Mouse (Mus musculus) ES-Bruce4 (cell line): ENCODE results near the gene Thada. TPM values are rescaled to one million over a fixed set of nuclear protein-coding genes. Genes with fewer than 3 reads are reported as not detected.
"Not testable (repeated sequence)": the region's sequence is repeated elsewhere in the genome, so short reads cannot be mapped to it uniquely, and the experiment has no call there.

ENCODE experiments used
- H3K27ac ChIP-seq: 2 replicates; pipeline ENCODE4 v1.5.1; 2012; ENCODE audit warnings: low read length, inconsistent platforms; ENCODE audit not compliant: insufficient read depth
- H3K27me3 ChIP-seq: 2 replicates; pipeline ENCODE4 v1.6.1; 2012; ENCODE audit warnings: mild to moderate bottlenecking, low read length, inconsistent platforms; ENCODE audit not compliant: control insufficient read depth, poor library complexity, insufficient read depth, severe bottlenecking
- H3K36me3 ChIP-seq: 2 replicates; pipeline ENCODE4 v1.6.1; 2012; ENCODE audit warnings: inconsistent platforms, mild to moderate bottlenecking, low read length, moderate library complexity; ENCODE audit not compliant: control insufficient read depth, poor library complexity, insufficient read depth, severe bottlenecking
- H3K4me1 ChIP-seq: one replicate; pipeline ENCODE4 v1.8.1; 2011; ENCODE audit warnings: low read length; ENCODE audit not compliant: control insufficient read depth, insufficient read depth
- H3K4me3 ChIP-seq: 2 replicates; pipeline ENCODE4 v1.5.1; 2011; ENCODE audit warnings: low read depth, mild to moderate bottlenecking, low read length
- H3K9ac ChIP-seq: 2 replicates; pipeline ENCODE4 v1.6.1; 2012; ENCODE audit warnings: low read depth, mild to moderate bottlenecking, inconsistent platforms; ENCODE audit not compliant: poor library complexity, severe bottlenecking
- H3K9me3 ChIP-seq: replicated peaks from 2 replicates; pipeline ENCODE4 v1.6.1; 2012; ENCODE audit warnings: mild to moderate bottlenecking, low read length, inconsistent platforms; ENCODE audit not compliant: control insufficient read depth, poor library complexity, insufficient read depth, severe bottlenecking
- CTCF ChIP-seq: IDR thresholded peaks from one replicate; pipeline ENCODE4 v1.8.1; 2011; ENCODE audit warnings: low read depth, low read length
- EP300 ChIP-seq: IDR thresholded peaks from 2 replicates; pipeline ENCODE4 v1.6.1; 2011; ENCODE audit warnings: low read depth, low read length; ENCODE audit not compliant: insufficient read depth
- POLR2A ChIP-seq: IDR thresholded peaks from one replicate; pipeline ENCODE4 v1.8.1; 2011; ENCODE audit warnings: low read length; ENCODE audit not compliant: insufficient read depth
- polyA plus RNA-seq: library from polyadenylated mRNA; stranded (reverse); fragments of >200 nt; gene quantifications from 2 replicates; pipeline ENCODE4 v1.2.4, GENCODE M21; 2011; ENCODE audit warnings: low read depth; ENCODE audit not compliant: missing spikeins, insufficient read depth, insufficient read length

The Thada gene
- polyA plus RNA-seq, 1 experiment, result 38.0 TPM

GRCm38 (mm10) chr17:84188374-84188961 is 277.5 kb downstream of the Thada start:
- Histone ChIP-seq H3K27me3 (no peaks in the 10 kb centered on the region), H3K4me1 (peaks cover 3% of the 10 kb centered on the region), H3K9me3 (no peaks in the 10 kb centered on the region), H3K4me3 (peak overlapping the region; percentile 67), H3K36me3 (peaks cover 10% of the 10 kb centered on the region), H3K27ac (peak overlapping the region; percentile 84), H3K9ac (peak overlapping the region; percentile 79)
- peak; percentile 71 for TF ChIP-seq POLR2A
- no peak for TF ChIP-seq CTCF
- TF ChIP-seq EP300, result 0 out of 2 replicates have a peak, but pooled peaks have one; percentile 50

GRCm38 (mm10) chr17:84187727-84188373 is 278.2 kb downstream of the Thada start, which contains the start of gene Zfp36l2:
Gene Zfp36l2 (minus strand): TSS chr17:84187947.
- Histone ChIP-seq H3K9ac (peak within 1 kb of the TSS; percentile 79), H3K27me3 (no peaks in the 10 kb centered on the region), H3K4me3 (peak within 1 kb of the TSS; percentile 99), H3K9me3 (no peaks in the 10 kb centered on the region), H3K36me3 (peaks cover 10% of the 10 kb centered on the region), H3K27ac (peak within 1 kb of the TSS; percentile 84), H3K4me1 (peaks cover 3% of the 10 kb centered on the region)
- TF ChIP-seq EP300 (no peak), POLR2A (peak; percentile 67)

GRCm38 (mm10) chr17:84187264-84187663 is 278.7 kb downstream of the Thada start:
- not testable (repeated sequence) for H3K27me3 ChIP-seq, H3K36me3 ChIP-seq, H3K9me3 ChIP-seq, H3K4me1 ChIP-seq
- Histone ChIP-seq H3K4me3 (peak overlapping the region; percentile 99), H3K27ac (peak overlapping the region; percentile 80), H3K9ac (peak overlapping the region; percentile 79)

GRCm38 (mm10) chr17:84186451-84187202 is 279.4 kb downstream of the Thada start:
- Histone ChIP-seq H3K36me3 (peaks cover 10% of the 10 kb centered on the region), H3K27ac (no peak overlapping the region), H3K4me3 (peak overlapping the region; percentile 89), H3K4me1 (peaks cover 3% of the 10 kb centered on the region), H3K27me3 (no peaks in the 10 kb centered on the region), H3K9me3 (no peaks in the 10 kb centered on the region), H3K9ac (peak overlapping the region; percentile 79)
- TF ChIP-seq EP300 (no peak), CTCF (no peak), POLR2A (no peak)

- TF ChIP-seq EP300 (0 out of 2 replicates have a peak, but pooled peaks have one; percentile 19), CTCF (peak; percentile 29), POLR2A (no peak)
- Histone ChIP-seq H3K9me3 (no peaks in the 10 kb centered on the region), H3K4me3 (peak overlapping the region; percentile 89), H3K9ac (peak overlapping the region; percentile 79), H3K4me1 (peaks cover 4% of the 10 kb centered on the region), H3K36me3 (peaks cover 10% of the 10 kb centered on the region), H3K27ac (no peak overlapping the region), H3K27me3 (no peaks in the 10 kb centered on the region)
These were observed 280.2 kb downstream of the Thada start for GRCm38 (mm10) chr17:84185581-84186450.
